Mouse (Mus musculus): ENCODE data around the gene Flna. TPM values are rescaled to one million over a fixed set of nuclear protein-coding genes. Genes with fewer than 3 reads are reported as not detected.
"Not testable (repeated sequence)": the region's sequence is repeated elsewhere in the genome, so short reads cannot be mapped to it uniquely, and the experiment has no call there.

The Flna gene
- polyA plus RNA-seq, 1 experiment from 2014 or later, result 256 TPM

DNA sequence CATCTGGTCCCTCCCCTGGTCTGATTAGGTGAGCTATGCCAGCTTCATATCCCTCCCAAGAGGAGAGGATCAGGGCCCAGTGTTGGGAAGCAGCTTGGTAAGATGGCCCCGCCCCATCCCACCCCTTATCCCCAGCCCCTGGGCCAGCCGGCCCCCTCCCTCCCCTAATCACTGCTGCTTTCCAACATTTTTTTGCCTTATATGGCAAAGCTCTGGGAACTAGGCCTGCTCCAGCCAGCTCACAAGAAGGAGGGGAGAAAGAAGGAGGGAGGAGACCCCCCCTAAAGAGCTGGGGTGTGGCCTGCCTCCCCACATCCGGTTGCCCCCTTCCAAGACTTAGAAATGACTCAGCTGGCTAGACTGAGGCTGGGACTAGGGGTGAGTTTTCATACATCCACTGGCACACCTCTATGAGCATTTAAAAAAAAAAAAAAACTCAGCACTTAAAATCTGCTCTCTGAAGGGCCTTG lies 5.0 kb downstream of the Flna start:
- peak; percentile 38; the same call in 1 of the 2 replicates for ATAC-seq (ENCODE audit: low FRiP score, low TSS enrichment)
- peak overlapping the region; percentile 50 for H3K4me2 ChIP-seq (replicated peaks; ENCODE audit: low read depth)
- TF ChIP-seq EP300 (optimal IDR thresholded peaks at IDR 0.05) (no peak), CTCF (IDR thresholded peaks at IDR 0.05; ENCODE audit: low read depth) (no peak)
- DNase-seq (ENCODE audit: low spot score), result peak; percentile 45
- no peaks in the 10 kb centered on the region for H3K4me1 ChIP-seq (replicated peaks; ENCODE audit: control insufficient read depth, insufficient read depth)
- H3K36me3 ChIP-seq (ENCODE audit: control insufficient read depth, insufficient read depth, low read length), result peaks cover 8% of the 10 kb centered on the region; the same call in 1 of the 2 replicates
- peak overlapping the region; percentile 45 for H3K4me3 ChIP-seq (ENCODE audit: low read depth, low read length)
- H3K9me3 ChIP-seq (ENCODE audit: control insufficient read depth, low read length), result no peaks in the 10 kb centered on the region
- peak overlapping the region; percentile 86 for H3K27ac ChIP-seq (replicated peaks)
- no peaks in the 10 kb centered on the region for H3K27me3 ChIP-seq (ENCODE audit: control insufficient read depth, insufficient read depth, low read length)
- WGBS, result 20% methylated on average over 2 of the region's 3 CpGs
- H3K9ac ChIP-seq (ENCODE audit: low read length), result peak overlapping the region; percentile 67

GRCm38 (mm10) chrX:74243807-74244206 lies 5.8 kb downstream of the Flna start:
- Histone ChIP-seq H3K36me3 (ENCODE audit: control insufficient read depth, insufficient read depth, low read length) (peaks cover 8% of the 10 kb centered on the region; the same call in 1 of the 2 replicates), H3K4me3 (ENCODE audit: low read depth, low read length) (peak overlapping the region; percentile 45), H3K9me3 (ENCODE audit: control insufficient read depth, low read length) (no peaks in the 10 kb centered on the region), H3K27me3 (ENCODE audit: control insufficient read depth, insufficient read depth, low read length) (no peaks in the 10 kb centered on the region), H3K4me2 (replicated peaks; ENCODE audit: low read depth) (peak overlapping the region; percentile 50), H3K9ac (ENCODE audit: low read length) (peak overlapping the region; percentile 24; the same call in 1 of the 2 replicates), H3K4me1 (replicated peaks; ENCODE audit: control insufficient read depth, insufficient read depth) (no peaks in the 10 kb centered on the region), H3K27ac (replicated peaks) (peak overlapping the region; percentile 69)
- ATAC-seq (ENCODE audit: low FRiP score, low TSS enrichment) (no peak), DNase-seq (ENCODE audit: low spot score) (no peak)
- 44% methylated on average over 3 of the region's 3 CpGs for WGBS
- no peak for TF ChIP-seq EP300 (optimal IDR thresholded peaks at IDR 0.05)
- no peak for TF ChIP-seq CTCF (IDR thresholded peaks at IDR 0.05; ENCODE audit: low read depth)

DNA sequence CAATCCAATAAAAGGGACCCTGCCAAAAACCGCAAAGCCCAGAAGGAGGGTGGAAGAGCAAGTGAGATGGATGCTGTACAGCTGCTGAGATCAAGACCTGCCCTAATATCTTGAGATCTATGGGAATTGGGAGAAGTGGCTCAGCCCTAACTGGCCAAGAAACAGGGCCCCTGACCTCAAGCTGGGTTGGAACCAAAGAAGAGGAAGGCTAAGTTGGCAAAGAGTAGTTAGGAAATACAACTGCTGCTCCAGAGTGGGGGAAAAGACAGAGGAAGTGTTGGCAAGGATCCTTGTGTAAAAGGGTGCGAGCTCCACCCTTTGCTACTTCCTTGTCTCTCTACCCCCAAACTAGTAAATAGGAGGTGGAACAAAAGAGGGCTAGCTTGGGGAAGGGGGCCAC lies 6.2 kb downstream of the Flna start:
- Histone ChIP-seq H3K27me3 (ENCODE audit: control insufficient read depth, insufficient read depth, low read length) (no peaks in the 10 kb centered on the region), H3K4me1 (replicated peaks; ENCODE audit: control insufficient read depth, insufficient read depth) (no peaks in the 10 kb centered on the region), H3K27ac (replicated peaks) (peak overlapping the region; percentile 69), H3K4me2 (replicated peaks; ENCODE audit: low read depth) (peak overlapping the region; percentile 50), H3K4me3 (ENCODE audit: low read depth, low read length) (peak overlapping the region; percentile 45), H3K9ac (ENCODE audit: low read length) (peak overlapping the region; percentile 24; the same call in 1 of the 2 replicates), H3K9me3 (ENCODE audit: control insufficient read depth, low read length) (no peaks in the 10 kb centered on the region), H3K36me3 (ENCODE audit: control insufficient read depth, insufficient read depth, low read length) (peaks cover 8% of the 10 kb centered on the region; the same call in 1 of the 2 replicates)
- ATAC-seq (ENCODE audit: low FRiP score, low TSS enrichment), result no peak
- 72% methylated on average over 2 of the region's 2 CpGs for WGBS
- DNase-seq (ENCODE audit: low spot score), result no peak
- no peak for TF ChIP-seq CTCF (IDR thresholded peaks at IDR 0.05; ENCODE audit: low read depth)
- TF ChIP-seq EP300 (optimal IDR thresholded peaks at IDR 0.05), result no peak

DNA sequence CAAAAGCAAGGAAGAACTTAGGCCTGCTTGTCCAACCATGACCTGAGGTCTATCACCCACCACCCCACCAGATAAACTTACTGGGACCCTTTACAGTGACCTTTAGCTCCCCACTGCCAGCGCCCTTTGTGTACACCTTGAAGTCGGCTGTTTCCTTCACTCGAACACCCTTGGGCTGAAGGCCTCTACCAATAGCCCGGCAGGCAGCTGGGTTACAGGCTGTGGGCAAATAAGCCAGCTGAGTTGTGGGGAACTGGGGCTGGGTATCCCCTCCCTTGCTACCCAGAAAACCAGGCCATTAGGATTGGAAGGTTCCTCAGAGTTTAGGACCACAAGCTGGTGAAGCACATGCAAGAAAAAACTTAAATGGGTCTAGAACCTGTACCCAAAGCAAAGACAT lies 9.3 kb downstream of the Flna start:
- TF ChIP-seq EP300 (optimal IDR thresholded peaks at IDR 0.05) (no peak), CTCF (IDR thresholded peaks at IDR 0.05; ENCODE audit: low read depth) (no peak)
- peaks cover 15% of the 10 kb centered on the region for H3K36me3 ChIP-seq (ENCODE audit: control insufficient read depth, insufficient read depth, low read length)
- no peak overlapping the region for H3K4me3 ChIP-seq (ENCODE audit: low read depth, low read length)
- no peaks in the 10 kb centered on the region for H3K4me1 ChIP-seq (replicated peaks; ENCODE audit: control insufficient read depth, insufficient read depth)
- no peaks in the 10 kb centered on the region for H3K9me3 ChIP-seq (ENCODE audit: control insufficient read depth, low read length)
- WGBS, result 81% methylated on average over 4 of the region's 4 CpGs
- H3K9ac ChIP-seq (ENCODE audit: low read length), result no peak overlapping the region
- H3K27me3 ChIP-seq (ENCODE audit: control insufficient read depth, insufficient read depth, low read length), result no peaks in the 10 kb centered on the region
- no peak for ATAC-seq (ENCODE audit: low FRiP score, low TSS enrichment)
- no peak overlapping the region for H3K27ac ChIP-seq (replicated peaks)
- H3K4me2 ChIP-seq (replicated peaks; ENCODE audit: low read depth), result no peak overlapping the region
- DNase-seq (ENCODE audit: low spot score), result no peak

- Histone ChIP-seq H3K9me3 (ENCODE audit: control insufficient read depth, low read length) (no peaks in the 10 kb centered on the region), H3K36me3 (ENCODE audit: control insufficient read depth, insufficient read depth, low read length) (peaks cover 8% of the 10 kb centered on the region), H3K27ac (replicated peaks) (no peak overlapping the region), H3K9ac (ENCODE audit: low read length) (no peak overlapping the region), H3K27me3 (ENCODE audit: control insufficient read depth, insufficient read depth, low read length) (no peaks in the 10 kb centered on the region), H3K4me3 (ENCODE audit: low read depth, low read length) (no peak overlapping the region), H3K4me2 (replicated peaks; ENCODE audit: low read depth) (no peak overlapping the region), H3K4me1 (replicated peaks; ENCODE audit: control insufficient read depth, insufficient read depth) (no peaks in the 10 kb centered on the region)
- 86% methylated on average over 5 of the region's 5 CpGs for whole genome bisulfite sequencing
- ATAC-seq (ENCODE audit: low FRiP score, low TSS enrichment) (no peak), DNase-seq (ENCODE audit: low spot score) (no peak)
- TF ChIP-seq EP300 (optimal IDR thresholded peaks at IDR 0.05) (no peak), CTCF (IDR thresholded peaks at IDR 0.05; ENCODE audit: low read depth) (no peak)
Observed at GRCm38 (mm10) chrX:74233196-74233595, 16.4 kb downstream of the Flna start.

GRCm38 (mm10) chrX:74230038-74230437 lies 19.6 kb downstream of the Flna start:
- DNase-seq (ENCODE audit: low spot score), result no peak
- no peak for ATAC-seq (ENCODE audit: low FRiP score, low TSS enrichment)

DNA sequence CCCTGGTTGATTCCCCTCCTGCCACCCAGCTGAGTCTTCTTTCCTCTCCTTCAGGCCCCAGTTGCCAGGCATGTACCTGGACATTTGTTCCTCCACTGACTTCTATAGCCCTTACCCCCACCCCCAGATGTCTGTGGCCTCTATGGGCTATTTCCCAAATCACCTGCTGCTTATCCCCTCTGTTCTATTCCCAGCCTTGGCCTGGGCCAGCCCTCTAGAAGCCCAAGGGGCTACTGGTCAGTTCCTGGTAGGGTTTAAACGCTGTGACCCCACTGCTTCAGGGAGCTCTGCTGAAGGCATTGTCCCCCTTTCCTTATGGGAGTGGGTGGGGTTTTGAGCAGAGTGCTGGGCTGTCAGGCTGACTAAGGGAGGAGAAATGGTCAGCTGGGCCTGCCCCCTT lies 29.5 kb downstream of the Flna start:
- WGBS, result 25% methylated on average over 1 of the region's 1 CpGs
- H3K4me3 ChIP-seq (ENCODE audit: low read depth, low read length); H3K4me2 ChIP-seq (replicated peaks; ENCODE audit: low read depth); H3K9me3 ChIP-seq (ENCODE audit: control insufficient read depth, low read length); H3K27me3 ChIP-seq (ENCODE audit: control insufficient read depth, insufficient read depth, low read length); H3K36me3 ChIP-seq (ENCODE audit: control insufficient read depth, insufficient read depth, low read length); DNase-seq (ENCODE audit: low spot score); H3K27ac ChIP-seq (replicated peaks); H3K4me1 ChIP-seq (replicated peaks; ENCODE audit: control insufficient read depth, insufficient read depth); H3K9ac ChIP-seq (ENCODE audit: low read length): not testable (repeated sequence)
- peak; percentile 31; the same call in 1 of the 2 replicates for ATAC-seq (ENCODE audit: low FRiP score, low TSS enrichment)

More at GRCm38 (mm10) chrX:74230038-74230437, 19.6 kb downstream of the Flna start:
- no peak overlapping the region for H3K27ac ChIP-seq (replicated peaks)
- TF ChIP-seq EP300 (optimal IDR thresholded peaks at IDR 0.05), result no peak
- no peak for TF ChIP-seq CTCF (IDR thresholded peaks at IDR 0.05; ENCODE audit: low read depth)
- no peaks in the 10 kb centered on the region for H3K27me3 ChIP-seq (ENCODE audit: control insufficient read depth, insufficient read depth, low read length)
- H3K4me1 ChIP-seq (replicated peaks; ENCODE audit: control insufficient read depth, insufficient read depth), result no peaks in the 10 kb centered on the region
- no peak overlapping the region for H3K4me3 ChIP-seq (ENCODE audit: low read depth, low read length)
- H3K4me2 ChIP-seq (replicated peaks; ENCODE audit: low read depth), result no peak overlapping the region
- H3K9ac ChIP-seq (ENCODE audit: low read length), result no peak overlapping the region
- WGBS, result 69% methylated on average over 1 of the region's 1 CpGs
- peaks cover 5% of the 10 kb centered on the region; the same call in 1 of the 2 replicates for H3K36me3 ChIP-seq (ENCODE audit: control insufficient read depth, insufficient read depth, low read length)
- no peaks in the 10 kb centered on the region for H3K9me3 ChIP-seq (ENCODE audit: control insufficient read depth, low read length)

All from stomach, postnatal 0 days (tissue).